Mouse (Mus musculus): Measurements from ENCODE around the gene Map3k5. TPM values are rescaled to one million over a fixed set of nuclear protein-coding genes. Genes with fewer than 3 reads are reported as not detected.

Map3k5 gene
- total and polyA plus RNA-seq, 2 experiments from 2014 or later: 1.5 to 5.3 TPM

DNA sequence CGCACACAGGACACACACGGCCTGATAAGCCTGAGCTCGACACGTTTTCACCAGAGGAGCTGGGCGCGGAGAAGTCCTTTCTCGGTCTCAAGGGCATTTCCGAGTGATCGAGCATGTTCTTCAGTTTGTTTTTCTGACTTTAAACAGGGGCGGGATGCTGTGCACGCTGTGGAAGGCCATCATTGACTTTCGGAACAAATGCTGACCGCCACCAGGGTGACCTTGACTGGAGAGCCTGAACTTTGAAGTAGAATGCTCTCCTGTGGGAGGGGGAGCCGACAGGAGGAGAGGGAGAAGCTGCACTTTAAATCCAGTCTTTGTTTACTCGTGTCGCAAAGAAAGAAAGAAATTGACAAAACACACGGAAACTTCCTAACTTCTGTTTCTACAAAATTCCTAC lies 207.1 kb downstream of the Map3k5 start:
- ATAC-seq (ENCODE audit: low FRiP score) (no peak), DNase-seq (ENCODE audit: low spot score) (no peak)
- Histone ChIP-seq H3K9me3 (ENCODE audit: low read length) (no peaks in the 10 kb centered on the region), H3K27ac (ENCODE audit: low read depth, low read length) (no peak overlapping the region), H3K4me3 (ENCODE audit: low read depth, low read length) (no peak overlapping the region), H3K4me2 (ENCODE audit: low read depth, low read length, poor library complexity, severe bottlenecking) (no peak overlapping the region), H3K9ac (replicated peaks; ENCODE audit: low read length, poor library complexity, severe bottlenecking) (no peak overlapping the region), H3K27me3 (ENCODE audit: insufficient read depth, low read length) (no peaks in the 10 kb centered on the region; the same call in 1 of the 2 replicates), H3K36me3 (ENCODE audit: insufficient read depth, low read length) (no peaks in the 10 kb centered on the region), H3K4me1 (ENCODE audit: insufficient read depth, low read length) (no peaks in the 10 kb centered on the region)
- 58% methylated on average over 17 of the region's 17 CpGs for WGBS
- TF ChIP-seq CTCF (IDR thresholded peaks at IDR 0.05): no peak

GRCm38 (mm10) chr10:20148130-20148772 lies 214.0 kb downstream of the Map3k5 start, which contains the start of gene Map7:
Gene Map7, plus strand, starts transcription at chr10:20148471.
- H3K27ac ChIP-seq (ENCODE audit: low read depth, low read length): 0 out of 2 replicates have a peak within 1 kb of the TSS, but pooled peaks have one; percentile 26
- WGBS: 4% methylated on average over 45 of the region's 51 CpGs
- no peak for DNase-seq (ENCODE audit: low spot score)

GRCm38 (mm10) chr10:20148773-20149120 lies 214.5 kb downstream of the Map3k5 start:
- Histone ChIP-seq H3K9ac (replicated peaks; ENCODE audit: low read length, poor library complexity, severe bottlenecking) (peak overlapping the region; percentile 63), H3K9me3 (ENCODE audit: low read length) (no peaks in the 10 kb centered on the region), H3K4me2 (ENCODE audit: low read depth, low read length, poor library complexity, severe bottlenecking) (peak overlapping the region; percentile 92), H3K27me3 (ENCODE audit: insufficient read depth, low read length) (peaks cover 12% of the 10 kb centered on the region), H3K36me3 (ENCODE audit: insufficient read depth, low read length) (no peaks in the 10 kb centered on the region), H3K27ac (ENCODE audit: low read depth, low read length) (no peak overlapping the region), H3K4me3 (ENCODE audit: low read depth, low read length) (peak overlapping the region; percentile 76), H3K4me1 (ENCODE audit: insufficient read depth, low read length) (no peaks in the 10 kb centered on the region)
- 0 out of 2 replicates have a peak, but pooled peaks have one; percentile 10 for TF ChIP-seq CTCF (IDR thresholded peaks at IDR 0.05)
- DNase-seq (ENCODE audit: low spot score) (peak; percentile 17), ATAC-seq (ENCODE audit: low FRiP score) (peak; percentile 76)
- under 1% methylated on average over 46 of the region's 58 CpGs for WGBS

More at GRCm38 (mm10) chr10:20148130-20148772, 214.0 kb downstream of the Map3k5 start, which contains the start of gene Map7:
- ATAC-seq (ENCODE audit: low FRiP score): no peak
- Histone ChIP-seq H3K4me1 (ENCODE audit: insufficient read depth, low read length) (no peaks in the 10 kb centered on the region), H3K4me3 (ENCODE audit: low read depth, low read length) (peak within 1 kb of the TSS; percentile 76), H3K4me2 (ENCODE audit: low read depth, low read length, poor library complexity, severe bottlenecking) (peak within 1 kb of the TSS; percentile 92), H3K27me3 (ENCODE audit: insufficient read depth, low read length) (peaks cover 12% of the 10 kb centered on the region), H3K9me3 (ENCODE audit: low read length) (no peaks in the 10 kb centered on the region), H3K9ac (replicated peaks; ENCODE audit: low read length, poor library complexity, severe bottlenecking) (peak within 1 kb of the TSS; percentile 63), H3K36me3 (ENCODE audit: insufficient read depth, low read length) (no peaks in the 10 kb centered on the region)
- no peak for TF ChIP-seq CTCF (IDR thresholded peaks at IDR 0.05)

GRCm38 (mm10) chr10:20149121-20149834 lies 215.0 kb downstream of the Map3k5 start:
- Histone ChIP-seq H3K4me1 (ENCODE audit: insufficient read depth, low read length) (no peaks in the 10 kb centered on the region), H3K36me3 (ENCODE audit: insufficient read depth, low read length) (no peaks in the 10 kb centered on the region), H3K27me3 (ENCODE audit: insufficient read depth, low read length) (peaks cover 12% of the 10 kb centered on the region), H3K9me3 (ENCODE audit: low read length) (no peaks in the 10 kb centered on the region), H3K4me2 (ENCODE audit: low read depth, low read length, poor library complexity, severe bottlenecking) (peak overlapping the region; percentile 92), H3K9ac (replicated peaks; ENCODE audit: low read length, poor library complexity, severe bottlenecking) (peak overlapping the region; percentile 63), H3K4me3 (ENCODE audit: low read depth, low read length) (peak overlapping the region; percentile 76), H3K27ac (ENCODE audit: low read depth, low read length) (0 out of 2 replicates have a peak overlapping the region, but pooled peaks have one; percentile 26)
- no peak for TF ChIP-seq CTCF (IDR thresholded peaks at IDR 0.05)
- peak; percentile 75 for ATAC-seq (ENCODE audit: low FRiP score)
- peak; percentile 34 for DNase-seq (ENCODE audit: low spot score)
- WGBS: 1% methylated on average over 44 of the region's 74 CpGs

GRCm38 (mm10) chr10:20149835-20150355 lies 215.6 kb downstream of the Map3k5 start:
- H3K9ac ChIP-seq (replicated peaks; ENCODE audit: low read length, poor library complexity, severe bottlenecking): peak overlapping the region; percentile 63
- H3K9me3 ChIP-seq (ENCODE audit: low read length): no peaks in the 10 kb centered on the region
- no peak for ATAC-seq (ENCODE audit: low FRiP score)
- H3K27me3 ChIP-seq (ENCODE audit: insufficient read depth, low read length): peaks cover 12% of the 10 kb centered on the region
- H3K36me3 ChIP-seq (ENCODE audit: insufficient read depth, low read length): no peaks in the 10 kb centered on the region
- H3K4me1 ChIP-seq (ENCODE audit: insufficient read depth, low read length): no peaks in the 10 kb centered on the region
- H3K27ac ChIP-seq (ENCODE audit: low read depth, low read length): no peak overlapping the region
- TF ChIP-seq CTCF (IDR thresholded peaks at IDR 0.05): no peak
- H3K4me3 ChIP-seq (ENCODE audit: low read depth, low read length): peak overlapping the region; percentile 76
- WGBS: 3% methylated on average over 13 of the region's 13 CpGs
- DNase-seq (ENCODE audit: low spot score): no peak
- peak overlapping the region; percentile 92 for H3K4me2 ChIP-seq (ENCODE audit: low read depth, low read length, poor library complexity, severe bottlenecking)

GRCm38 (mm10) chr10:20152131-20152530 lies 217.9 kb downstream of the Map3k5 start:
- TF ChIP-seq CTCF (IDR thresholded peaks at IDR 0.05): peak; percentile 80

More at GRCm38 (mm10) chr10:20152131-20152530, 217.9 kb downstream of the Map3k5 start:
- WGBS: 94% methylated on average over 1 of the region's 1 CpGs
- Histone ChIP-seq H3K4me1 (ENCODE audit: insufficient read depth, low read length) (no peaks in the 10 kb centered on the region), H3K36me3 (ENCODE audit: insufficient read depth, low read length) (no peaks in the 10 kb centered on the region), H3K27ac (ENCODE audit: low read depth, low read length) (no peak overlapping the region), H3K4me3 (ENCODE audit: low read depth, low read length) (no peak overlapping the region), H3K9me3 (ENCODE audit: low read length) (no peaks in the 10 kb centered on the region), H3K27me3 (ENCODE audit: insufficient read depth, low read length) (peaks cover 5% of the 10 kb centered on the region), H3K9ac (replicated peaks; ENCODE audit: low read length, poor library complexity, severe bottlenecking) (no peak overlapping the region), H3K4me2 (ENCODE audit: low read depth, low read length, poor library complexity, severe bottlenecking) (no peak overlapping the region)
- DNase-seq (ENCODE audit: low spot score) (peak; percentile 44), ATAC-seq (ENCODE audit: low FRiP score) (no peak)

Data from midbrain, postnatal 0 days (tissue).